ENCODE assay signal across 20 mouse cellular contexts in genomic region chr7:49526101-49526499, GRCm38 (mm10).
DNase-seq lines count a peak whose midpoint lies in the region; ATAC-seq lines count a peak whose summit lies in the region.
"Had no signal": no experiment of that assay in that cellular context is flagged by ENCODE, and none has a peak within 500 bp of the region (broad histone marks: within the 10 kb centered on the region; RNA-seq: fewer than 3 reads in every experiment).

No protein-coding gene starts in this region.

- H3K4me3 ChIP-seq in heart, embryonic 12.5 days: no peak overlapping the region
- H3K4me3 ChIP-seq in midbrain, embryonic 10.5 days: no peak overlapping the region
- H3K4me3 ChIP-seq in midbrain, embryonic 14.5 days (replicated peaks; ENCODE audit: low read depth, low read length): no peak overlapping the region
- H3K4me3 ChIP-seq: erythroblast, embryonic 14.5 days; hindbrain, embryonic 15.5 days; lung, embryonic 15.5 days; midbrain, embryonic 13.5 days; myocyte had no signal

- H3K36me3 ChIP-seq in heart, embryonic 12.5 days: 0 out of 2 replicates have a peak, but pooled peaks cover 2% of the 10 kb centered on the region
- no peaks in the 10 kb centered on the region for H3K36me3 ChIP-seq in midbrain, embryonic 10.5 days
- no peaks in the 10 kb centered on the region for H3K36me3 ChIP-seq in midbrain, embryonic 14.5 days (ENCODE audit: control insufficient read depth, insufficient read depth, low read length)
- H3K36me3 ChIP-seq: hindbrain, embryonic 15.5 days; lung, embryonic 15.5 days; midbrain, embryonic 13.5 days had no signal

- H3K27me3 ChIP-seq in heart, embryonic 12.5 days (replicated peaks): no peaks in the 10 kb centered on the region
- peaks cover 26% of the 10 kb centered on the region for H3K27me3 ChIP-seq in midbrain, embryonic 10.5 days (ENCODE audit: low read depth, poor library complexity, severe bottlenecking)
- H3K27me3 ChIP-seq in midbrain, embryonic 14.5 days (ENCODE audit: control insufficient read depth, insufficient read depth, low read length): no peaks in the 10 kb centered on the region
- H3K27me3 ChIP-seq: hindbrain, embryonic 15.5 days; lung, embryonic 15.5 days had no signal

- peak overlapping the region; percentile 71; the same call in 1 of the 2 replicates for H3K27ac ChIP-seq in heart, embryonic 12.5 days (ENCODE audit: poor library complexity, severe bottlenecking)
- 0 out of 2 replicates have a peak overlapping the region, but pooled peaks have one; percentile 24 for H3K27ac ChIP-seq in midbrain, embryonic 10.5 days (replicated peaks)
- H3K27ac ChIP-seq in midbrain, embryonic 14.5 days (replicated peaks; ENCODE audit: low read depth, low read length): no peak overlapping the region
- H3K27ac ChIP-seq: hindbrain, embryonic 15.5 days; lung, embryonic 15.5 days; macrophage; midbrain, embryonic 13.5 days had no signal

- intact Hi-C loops in gastrocnemius, postnatal 14 days (cut with DNase I; ENCODE audit: low total_unique reads): no loop called here

- ATAC-seq in heart, embryonic 12.5 days (ENCODE audit: insufficient number of reproducible peaks, low FRiP score): no peak
- ATAC-seq in midbrain, embryonic 14.5 days (ENCODE audit: low FRiP score, low TSS enrichment): no peak
- ATAC-seq: forebrain, embryonic 14.5 days; intestine, postnatal 0 days; midbrain, embryonic 13.5 days had no signal

- no peak overlapping the region for H3K9ac ChIP-seq in heart, embryonic 12.5 days
- no peak overlapping the region for H3K9ac ChIP-seq in midbrain, embryonic 14.5 days (replicated peaks; ENCODE audit: low read length)
- H3K9ac ChIP-seq: hindbrain, embryonic 15.5 days; lung, embryonic 15.5 days; midbrain, embryonic 13.5 days had no signal

- WGBS in heart, embryonic 12.5 days: 73% methylated on average over 4 of the region's 4 CpGs
- WGBS in midbrain, embryonic 10.5 days: 79% methylated on average over 4 of the region's 4 CpGs
- 86% methylated on average over 4 of the region's 4 CpGs for WGBS in midbrain, embryonic 14.5 days

- no peaks in the 10 kb centered on the region for H3K9me3 ChIP-seq in heart, embryonic 12.5 days (replicated peaks)
- H3K9me3 ChIP-seq in midbrain, embryonic 10.5 days (replicated peaks): no peaks in the 10 kb centered on the region
- H3K9me3 ChIP-seq in midbrain, embryonic 14.5 days (ENCODE audit: control insufficient read depth, low read length): no peaks in the 10 kb centered on the region
- H3K9me3 ChIP-seq: hindbrain, embryonic 15.5 days; lung, embryonic 15.5 days; midbrain, embryonic 13.5 days had no signal

- peak overlapping the region; percentile 73 for H3K4me2 ChIP-seq in heart, embryonic 12.5 days
- H3K4me2 ChIP-seq in midbrain, embryonic 14.5 days (ENCODE audit: low read length): no peak overlapping the region
- H3K4me2 ChIP-seq: hindbrain, embryonic 15.5 days; liver, embryonic 11.5 days; lung, embryonic 15.5 days; midbrain, embryonic 13.5 days had no signal

- H3K4me1 ChIP-seq in heart, embryonic 12.5 days (replicated peaks): peaks cover 56% of the 10 kb centered on the region
- peaks cover 70% of the 10 kb centered on the region for H3K4me1 ChIP-seq in midbrain, embryonic 10.5 days
- peaks cover 33% of the 10 kb centered on the region for H3K4me1 ChIP-seq in midbrain, embryonic 14.5 days (ENCODE audit: control insufficient read depth, insufficient read depth, low read length)

- no peak for DNase-seq in heart, adult 8-10 months (ENCODE audit: low spot score)
- DNase-seq in kidney, adult 11 months: peak; percentile 37
- no peak for DNase-seq in kidney, postnatal 4 days
- DNase-seq in midbrain, embryonic 10.5 days (ENCODE audit: low spot score): no peak
- DNase-seq in midbrain, embryonic 14.5 days: no peak
- DNase-seq in cerebellum, adult 9-10 months: no peak
- DNase-seq in gastrocnemius, postnatal 14 days: no peak
- DNase-seq: adrenal gland, adult 2 months; cerebellum, postnatal 14 days; right cerebral cortex, postnatal 4 days had no signal
